Mouse (Mus musculus) erythroblast, embryonic 14.5 days (primary cell): ENCODE data around the gene Cys1.

Experiments
- GATA1 ChIP-seq: IDR thresholded peaks from 2 replicates; pipeline ENCODE4 v1.6.1; 2012; ENCODE audit warnings: low read length, inconsistent platforms, mixed read lengths
- TAL1 ChIP-seq: IDR thresholded peaks from 3 replicates; pipeline ENCODE4 v1.6.1; 2012; ENCODE audit warnings: low read length, inconsistent platforms, mixed read lengths

DNA sequence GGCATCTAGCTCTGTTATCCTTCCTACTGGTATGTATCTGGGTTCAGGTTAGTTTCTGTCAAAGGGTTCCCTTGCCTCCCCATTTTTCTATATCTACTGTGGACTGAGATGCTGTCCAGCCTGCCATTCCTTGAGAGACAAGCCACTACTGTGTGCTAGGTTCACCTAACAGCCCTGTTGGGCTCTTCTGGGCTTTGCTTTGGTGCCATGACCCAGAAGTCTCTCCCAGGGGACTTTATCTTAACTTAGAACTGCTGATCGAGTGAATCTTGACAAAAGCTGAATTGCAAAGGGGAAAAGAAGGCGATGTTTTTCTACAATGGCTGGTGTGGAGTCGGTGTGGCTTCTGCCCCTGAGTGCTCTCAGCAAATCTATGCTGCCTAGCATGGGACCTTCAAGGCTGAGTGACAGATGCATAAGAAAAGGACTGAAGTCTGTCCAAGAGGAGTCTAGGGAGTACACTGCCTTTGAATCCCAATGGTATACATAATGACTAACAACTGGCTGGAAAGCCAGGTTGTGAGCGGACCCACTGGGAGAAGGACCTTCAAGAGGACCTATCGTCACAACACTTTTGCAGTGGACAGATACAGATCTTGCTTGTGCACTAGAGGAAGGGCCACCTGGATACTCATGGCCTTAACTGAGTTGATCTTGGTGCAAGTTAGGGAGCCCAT, 33.1 kb upstream of the Cys1 start:
- TF ChIP-seq GATA1 (no peak), TAL1 (no peak)
